Mouse (Mus musculus) lung, postnatal 0 days (tissue): ENCODE data around the gene Mindy3.

Experiments used
- CTCF ChIP-seq: IDR thresholded peaks from 2 replicates; pipeline ENCODE4 v1.5.1; 2016; ENCODE audit warnings: antibody characterized with exemption, mild to moderate bottlenecking
- EP300 ChIP-seq: IDR thresholded peaks from 2 replicates; pipeline ENCODE4 v1.6.1; 2016; ENCODE audit warnings: antibody characterized with exemption, mild to moderate bottlenecking, control low read depth

DNA sequence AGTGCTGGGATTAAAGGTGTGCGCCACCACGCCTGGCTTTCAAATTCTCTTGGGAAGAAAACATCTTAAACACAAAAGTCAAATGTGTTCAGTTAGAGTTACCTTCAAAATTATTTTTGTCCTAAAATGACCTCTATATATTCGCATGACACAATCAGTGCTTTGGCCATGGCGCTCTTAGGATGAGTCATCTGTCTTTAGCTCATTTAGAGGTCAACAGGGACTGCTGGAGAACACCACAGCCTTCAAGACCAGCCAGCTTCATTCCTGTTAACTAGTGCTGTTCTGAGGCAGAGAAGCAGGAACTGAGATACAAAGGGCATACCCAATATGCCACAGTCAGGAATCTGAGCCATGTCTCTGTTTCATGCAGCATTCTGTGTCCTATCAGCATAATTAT lies 47.9 kb downstream of the Mindy3 start:
- no peak for TF ChIP-seq CTCF
- no peak for TF ChIP-seq EP300
